Mouse (Mus musculus): ENCODE data around the gene Cd40.

The Cd40 gene

DNA sequence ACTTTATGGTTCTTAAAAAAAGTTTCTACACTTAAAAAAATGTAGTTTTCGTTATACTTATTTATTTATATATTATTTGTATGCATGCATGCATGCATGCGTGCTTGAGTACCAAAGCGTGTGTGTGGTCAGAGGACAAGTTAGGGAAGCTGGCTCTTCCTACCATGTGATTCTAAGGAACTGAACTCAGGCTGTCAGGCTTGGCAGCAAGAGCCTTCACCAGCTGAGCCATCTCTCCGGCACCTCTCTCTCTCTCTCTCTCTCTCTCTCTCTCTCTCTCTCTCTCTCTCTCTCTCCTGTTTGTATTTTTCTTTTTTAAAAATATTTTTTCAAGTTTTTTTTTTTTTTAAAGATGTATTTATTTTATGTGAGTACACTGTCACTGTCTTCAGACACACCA is 4.5 kb downstream of the Cd40 start:
- no peak for DNase-seq

DNA sequence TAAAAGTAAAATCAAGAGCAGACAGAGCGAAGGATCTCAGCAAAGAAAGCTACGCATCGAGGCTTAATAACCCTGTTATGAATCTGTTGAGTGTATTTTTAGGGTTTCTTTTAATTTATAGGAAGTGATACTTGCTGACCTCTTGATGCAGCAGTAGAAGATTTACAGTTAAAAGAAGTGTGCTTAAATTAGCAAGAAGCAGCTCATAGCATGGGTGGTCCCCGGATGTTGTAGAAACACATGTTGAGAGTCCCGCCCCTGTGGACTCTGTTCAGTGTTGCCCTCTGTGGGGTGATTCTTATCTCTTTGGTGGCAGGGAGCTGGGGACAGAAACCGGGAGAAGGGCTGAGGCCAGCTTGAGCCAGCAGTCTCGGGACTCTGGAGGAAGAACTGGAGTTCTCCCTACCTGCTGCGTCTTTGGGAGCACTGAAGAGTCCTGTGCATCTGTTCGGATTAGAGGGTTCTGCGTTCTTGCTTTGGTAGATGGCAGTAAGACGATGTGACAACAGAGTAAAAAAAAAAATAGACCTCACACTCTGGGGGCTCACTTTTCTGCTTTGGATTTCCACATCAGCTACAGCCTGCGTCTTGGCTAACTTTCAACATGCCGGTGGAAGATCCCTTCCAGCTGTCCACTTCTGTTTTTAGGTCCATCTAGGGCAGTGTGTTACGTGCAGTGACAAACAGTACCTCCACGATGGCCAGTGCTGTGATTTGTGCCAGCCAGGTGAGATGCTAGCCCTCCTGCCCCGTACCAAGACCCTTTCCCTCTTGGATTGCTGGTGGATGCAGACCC is 6.4 kb downstream of the Cd40 start:
- DNase-seq = no peak

DNA sequence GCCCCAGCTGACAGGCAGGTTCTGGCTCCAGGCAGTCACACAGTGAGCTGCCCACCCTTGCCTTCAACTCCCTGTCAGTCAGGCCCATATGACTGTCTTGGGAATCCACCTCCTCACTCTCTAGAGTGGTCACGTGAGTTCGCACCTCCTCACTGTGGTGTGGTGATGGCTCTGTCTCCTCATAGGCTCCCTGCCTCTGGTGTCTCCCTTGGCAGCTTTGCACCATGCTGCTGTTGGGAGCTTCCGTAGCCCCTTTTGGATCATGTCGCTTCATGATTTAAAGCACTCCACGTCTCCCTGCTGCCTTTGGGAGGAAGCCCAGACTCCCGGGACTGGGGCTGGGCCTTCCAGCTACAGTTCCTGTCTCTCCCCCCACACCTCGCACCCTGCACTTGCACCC is 9.1 kb downstream of the Cd40 start:
- no peak for DNase-seq

DNA sequence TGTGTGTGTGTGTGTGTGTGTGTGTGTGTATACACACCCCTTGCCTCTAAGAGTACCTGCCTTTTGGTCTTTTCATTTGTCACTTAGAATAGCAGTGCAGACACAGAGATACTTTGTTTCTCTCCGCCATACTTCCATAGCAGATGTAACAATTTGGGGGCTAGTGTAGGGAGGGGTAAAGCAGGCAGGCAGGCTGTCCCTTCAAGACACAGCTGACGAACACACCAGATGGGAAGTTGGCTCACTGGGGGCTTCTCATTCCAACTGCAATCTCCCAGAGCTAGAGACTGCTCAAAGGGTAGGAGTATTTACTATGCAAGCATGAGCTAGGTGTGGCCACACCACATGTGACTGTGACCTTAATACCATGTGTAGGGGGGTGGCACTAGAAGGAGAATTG is 13.4 kb downstream of the Cd40 start:
- no peak for DNase-seq

DNA sequence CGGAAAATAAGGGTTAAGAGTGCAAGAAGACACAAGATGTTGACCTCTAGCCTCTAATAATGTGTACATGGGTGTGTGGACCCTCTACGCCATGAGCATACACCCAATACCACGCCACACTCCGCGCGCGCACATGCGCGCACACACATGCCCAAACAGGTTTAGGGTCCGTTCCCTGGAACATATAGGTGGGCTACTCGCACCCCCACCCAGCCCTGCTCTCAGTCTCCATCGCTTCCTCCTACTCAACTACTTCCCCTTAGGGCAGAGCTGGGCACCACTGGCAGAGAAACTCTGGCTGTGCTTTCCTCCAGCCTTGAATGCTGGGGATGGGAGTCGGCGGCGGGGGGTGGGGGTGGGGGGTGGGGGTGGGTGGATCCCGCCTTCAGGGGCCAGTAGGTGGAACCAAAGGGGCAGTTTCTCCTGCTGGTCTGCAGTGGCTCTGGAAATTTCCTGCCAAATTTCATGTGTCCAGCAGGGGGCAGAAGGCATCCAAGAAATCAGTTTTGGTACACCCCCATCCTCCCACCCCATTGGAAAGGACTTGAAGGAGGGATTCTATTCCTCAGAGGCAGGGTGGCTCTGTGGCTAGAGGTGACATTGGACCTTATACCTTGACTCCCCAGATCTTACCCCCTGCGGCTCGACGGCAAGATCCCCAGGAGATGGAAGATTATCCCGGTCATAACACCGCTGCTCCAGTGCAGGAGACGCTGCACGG is 14.8 kb downstream of the Cd40 start:
- DNase-seq = peak; percentile 44

DNA sequence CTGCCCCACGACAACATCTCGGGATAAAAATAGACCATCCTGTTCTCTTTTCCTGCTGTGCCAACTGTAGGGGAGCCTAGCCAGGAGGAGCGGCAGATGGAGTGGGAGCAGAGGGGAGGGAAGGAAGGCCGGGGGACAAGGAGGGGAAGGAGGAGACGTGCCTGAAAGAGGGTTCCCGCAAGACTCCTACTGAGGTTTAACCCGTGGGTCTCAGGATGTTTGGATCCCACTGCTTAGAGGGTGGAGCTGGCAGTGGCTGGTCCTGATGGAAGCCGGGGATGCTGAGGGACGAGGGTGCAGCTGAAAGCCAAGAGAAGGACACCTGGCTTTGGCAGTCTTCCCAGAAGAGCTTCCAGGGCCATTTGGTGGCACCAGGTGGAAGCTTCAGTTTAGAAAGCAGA is 18.0 kb downstream of the Cd40 start:
- no peak for DNase-seq

DNA sequence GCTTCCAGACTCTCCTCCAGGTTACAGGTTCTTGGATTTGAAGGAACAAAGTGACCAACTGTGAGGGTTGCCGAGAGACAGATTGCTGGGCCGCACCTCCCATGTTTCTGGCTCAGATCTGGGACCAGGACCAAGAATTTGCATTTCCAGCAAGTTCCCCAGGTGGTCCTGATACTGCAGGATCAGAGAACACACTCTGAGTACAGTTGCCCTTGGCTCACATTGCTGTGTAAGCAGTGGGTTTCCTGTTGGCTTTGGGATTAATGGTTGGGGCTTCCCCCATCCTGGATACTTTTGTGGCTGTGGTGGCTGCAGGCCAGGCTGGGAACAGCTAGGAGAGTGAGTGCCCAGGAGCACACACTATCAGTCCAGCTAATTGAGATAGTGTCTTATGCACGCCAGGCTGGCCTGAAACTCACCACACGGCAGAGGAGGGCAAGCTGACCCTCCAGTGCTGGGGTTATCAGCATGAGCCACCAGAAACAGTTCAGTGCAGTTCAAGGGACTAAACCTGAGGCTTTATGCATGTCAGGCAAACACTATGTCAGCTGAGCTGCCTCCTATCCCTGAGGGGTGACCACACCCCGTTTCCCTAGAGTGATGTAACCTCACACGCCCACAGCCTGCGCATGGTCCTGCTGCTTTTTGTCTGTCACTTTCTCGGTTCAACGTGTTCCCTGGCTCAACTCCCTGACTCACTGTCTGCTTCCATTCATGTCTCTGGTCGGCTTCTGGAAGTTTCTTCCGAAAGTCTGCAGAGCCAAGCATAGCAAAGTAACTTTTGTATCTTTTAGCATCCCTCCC is 18.9 kb downstream of the Cd40 start:
- no peak for DNase-seq

DNA sequence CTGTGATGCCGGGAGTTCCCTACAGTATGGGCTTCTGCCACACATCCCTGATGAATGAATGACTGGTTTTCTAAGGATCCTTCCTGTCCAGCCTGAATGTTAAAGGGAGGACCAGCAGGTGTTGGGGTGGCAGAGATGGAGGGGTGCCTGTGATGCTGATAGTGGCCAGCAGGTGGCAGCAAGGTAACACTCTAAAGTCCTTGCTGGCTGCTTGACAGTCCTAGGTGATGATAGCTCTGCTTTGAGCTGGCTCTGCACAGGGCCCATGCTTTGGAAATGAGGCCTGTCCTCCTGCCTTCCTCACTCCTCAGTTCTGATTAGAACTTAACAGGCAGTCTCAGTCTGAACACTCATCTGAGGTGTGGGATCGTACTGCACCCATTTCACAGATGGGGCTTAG is 19.5 kb downstream of the Cd40 start:
- peak; percentile 65 for DNase-seq

DNA sequence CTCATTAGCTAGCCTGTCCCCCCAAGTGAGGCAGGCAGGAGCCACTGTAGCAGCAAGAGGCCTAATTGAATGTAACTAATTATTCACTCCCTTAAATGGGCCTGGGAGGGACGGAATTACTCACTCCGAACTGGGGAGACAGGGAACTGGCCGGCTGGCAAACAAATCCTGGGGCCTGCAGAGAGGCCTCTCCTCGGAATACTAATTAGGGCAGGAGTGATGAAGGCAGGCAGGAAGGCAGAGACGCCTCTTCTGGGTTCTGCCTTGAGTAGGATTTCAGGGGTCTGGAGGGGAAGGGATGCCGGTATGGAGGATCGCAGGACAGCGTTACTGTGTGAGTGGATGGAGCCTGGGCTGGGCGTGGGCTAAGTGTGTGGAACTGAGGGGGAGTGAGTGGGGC is 21.6 kb downstream of the Cd40 start:
- DNase-seq = no peak

DNA sequence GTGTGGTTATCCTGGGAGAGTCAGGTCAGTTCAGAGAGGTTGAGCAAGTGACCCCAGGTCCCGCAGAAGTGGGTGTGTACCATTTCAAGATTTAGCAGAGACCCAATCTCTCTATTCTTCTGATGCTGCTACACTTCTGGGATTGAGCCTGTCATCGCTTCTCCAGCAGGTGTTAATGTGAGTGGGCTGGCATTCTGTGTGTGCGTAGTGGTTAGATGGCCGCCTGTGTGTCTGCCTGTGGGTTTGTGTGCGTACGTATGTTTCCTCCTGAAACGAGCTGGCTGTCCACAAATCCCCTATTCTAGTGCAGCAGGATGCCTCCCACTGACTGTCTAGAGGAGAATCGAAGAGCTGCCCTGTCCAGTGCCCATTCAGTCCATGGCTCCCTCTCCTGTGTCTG is 22.6 kb downstream of the Cd40 start:
- no peak for DNase-seq

DNA sequence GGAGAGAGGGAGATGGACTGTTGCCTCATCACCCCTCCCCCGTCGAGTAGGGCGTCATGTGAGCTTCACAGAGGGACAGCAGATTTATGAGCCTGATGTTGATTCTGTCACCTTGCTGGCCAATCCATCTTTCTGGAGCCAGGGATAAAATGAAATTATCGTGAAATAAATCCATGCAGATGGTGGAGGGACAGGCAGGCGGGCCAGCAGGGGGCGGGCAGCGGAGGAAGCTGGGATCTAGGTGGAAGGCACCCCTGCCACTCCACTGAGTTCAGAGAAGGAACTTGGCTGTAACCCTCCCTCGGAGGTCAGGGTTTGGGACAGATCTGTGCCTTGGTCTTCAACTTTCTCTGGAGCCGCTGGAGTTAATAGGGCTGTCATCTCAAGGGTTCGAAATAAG is 23.2 kb downstream of the Cd40 start:
- DNase-seq = no peak

DNA sequence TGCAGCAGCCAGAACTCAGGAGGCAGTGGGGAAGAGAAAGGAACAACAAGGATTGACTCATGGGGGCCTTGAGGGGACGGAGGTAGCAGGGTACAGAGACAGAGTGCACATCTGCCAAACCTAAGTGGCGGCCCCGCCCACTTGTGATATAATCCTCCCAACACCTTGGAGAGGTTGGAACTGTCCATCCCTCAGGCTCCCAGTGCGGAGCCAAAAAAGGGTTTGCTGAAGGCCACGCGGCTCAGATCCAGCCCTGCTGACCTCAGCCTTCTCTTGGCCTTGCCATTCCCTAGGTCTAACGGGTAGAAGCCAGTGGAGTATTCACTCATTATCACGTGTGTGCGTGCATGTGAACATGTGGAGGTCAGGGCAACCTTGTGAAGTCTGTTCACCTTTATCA is 25.2 kb downstream of the Cd40 start:
- no peak for DNase-seq

DNA sequence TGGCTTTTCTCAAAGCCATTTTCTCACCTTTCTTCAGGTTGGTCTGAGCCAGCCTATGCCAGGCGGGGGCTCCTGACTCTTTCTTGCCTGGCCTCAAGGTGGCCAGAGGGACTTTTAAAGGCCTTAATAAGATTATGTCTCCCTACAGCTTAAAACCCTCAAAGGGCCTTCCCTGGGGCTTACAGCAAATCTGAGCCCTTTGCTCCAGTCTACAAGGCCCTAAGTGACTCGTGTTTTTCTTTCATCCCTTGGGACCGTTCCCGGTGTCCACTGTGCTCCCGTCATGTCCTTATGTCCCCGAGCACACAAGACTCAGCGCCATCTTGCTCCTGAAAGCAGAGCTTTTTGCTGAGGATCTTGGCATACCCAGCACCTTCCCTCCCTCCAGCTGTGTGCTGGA is 25.8 kb downstream of the Cd40 start:
- no peak for DNase-seq

DNA sequence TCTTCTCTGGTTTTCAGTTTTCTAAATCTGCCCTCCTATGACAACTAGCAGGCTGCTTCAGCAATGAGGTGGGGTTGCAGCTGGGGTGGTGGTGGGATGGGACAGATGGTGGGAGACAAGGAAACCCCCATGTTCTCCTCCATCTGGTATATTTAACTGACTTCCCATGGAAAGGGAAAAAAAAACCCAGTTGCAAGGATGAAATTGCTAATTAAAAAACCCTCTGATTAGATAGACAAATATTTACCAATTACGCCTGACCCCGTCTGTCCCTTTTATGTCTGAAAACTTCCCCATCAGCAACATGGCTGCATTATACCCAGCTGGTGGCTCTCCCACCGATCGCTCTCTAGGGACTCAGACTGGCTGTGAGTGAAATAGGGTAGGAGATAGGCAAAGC is 31.2 kb downstream of the Cd40 start:
- DNase-seq = no peak

DNA sequence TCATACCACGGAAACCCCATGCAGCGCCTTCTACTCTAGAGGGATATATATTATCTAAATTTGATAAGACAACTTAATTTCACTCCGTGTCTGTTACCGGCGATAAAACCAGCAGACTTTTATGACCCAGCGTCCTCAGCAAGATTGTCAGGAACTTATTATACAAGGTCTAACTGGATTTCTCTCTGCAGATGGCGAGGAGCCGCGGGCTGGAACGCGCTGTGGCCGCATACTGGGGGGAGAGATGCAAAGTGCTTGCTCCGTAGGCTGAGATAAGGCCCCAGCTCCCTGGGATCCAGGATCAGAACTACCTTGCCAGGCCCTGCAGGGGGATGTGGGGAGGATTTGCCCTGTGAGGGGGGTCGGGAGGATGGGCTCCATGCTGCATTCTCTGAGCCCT is 34.0 kb downstream of the Cd40 start:
- DNase-seq = no peak

DNA sequence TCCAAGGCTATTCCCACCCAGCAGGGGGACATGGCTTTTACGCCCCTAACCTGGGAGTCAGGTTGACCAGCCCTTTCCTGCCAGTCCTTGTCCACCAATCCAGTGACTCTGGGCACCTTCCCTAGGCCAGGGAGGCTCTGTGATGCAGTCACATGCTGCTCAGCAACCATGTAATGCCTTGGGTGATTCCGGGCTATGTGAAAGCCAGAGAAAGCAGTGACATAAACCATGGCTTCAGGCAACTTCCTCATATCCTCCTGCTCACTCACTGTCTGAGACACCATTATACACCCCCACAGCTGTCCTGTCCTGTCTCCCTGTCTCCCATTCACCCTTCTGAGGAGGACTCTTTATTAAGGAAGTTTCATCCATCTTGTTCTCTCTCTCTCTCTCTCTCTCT is 35.2 kb downstream of the Cd40 start, which contains the start of gene 1700025C18Rik:
TSS of gene 1700025C18Rik (minus strand) at position 101 of the 400 bp plus-strand sequence.
- no peak for DNase-seq

DNA sequence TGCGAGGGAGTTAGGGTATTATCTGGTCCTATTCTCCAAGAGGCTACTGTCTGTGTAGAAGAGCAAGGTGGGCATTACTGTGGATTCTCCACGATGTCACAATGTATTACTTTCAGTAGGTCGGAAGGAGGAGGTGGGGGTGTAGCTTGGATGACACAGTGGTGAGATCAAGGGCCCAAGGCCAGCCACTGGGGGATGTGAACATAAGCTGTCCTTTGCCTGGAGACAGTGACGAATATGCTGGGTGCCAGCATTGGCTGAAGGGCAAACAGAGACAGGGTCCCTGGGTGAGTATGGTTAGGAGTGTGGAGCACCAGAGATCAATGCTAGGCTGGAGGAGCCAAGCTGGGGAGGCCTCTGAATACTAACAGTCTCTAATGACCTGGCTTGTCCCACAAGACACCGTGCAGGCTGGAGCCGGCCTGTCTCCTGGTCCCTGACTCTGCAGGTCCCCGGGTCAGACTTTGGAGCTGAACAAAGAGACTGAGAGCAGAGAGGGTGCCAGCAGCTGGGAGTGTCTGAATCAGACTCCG is 36.1 kb downstream of the Cd40 start:
- no peak for DNase-seq

DNA sequence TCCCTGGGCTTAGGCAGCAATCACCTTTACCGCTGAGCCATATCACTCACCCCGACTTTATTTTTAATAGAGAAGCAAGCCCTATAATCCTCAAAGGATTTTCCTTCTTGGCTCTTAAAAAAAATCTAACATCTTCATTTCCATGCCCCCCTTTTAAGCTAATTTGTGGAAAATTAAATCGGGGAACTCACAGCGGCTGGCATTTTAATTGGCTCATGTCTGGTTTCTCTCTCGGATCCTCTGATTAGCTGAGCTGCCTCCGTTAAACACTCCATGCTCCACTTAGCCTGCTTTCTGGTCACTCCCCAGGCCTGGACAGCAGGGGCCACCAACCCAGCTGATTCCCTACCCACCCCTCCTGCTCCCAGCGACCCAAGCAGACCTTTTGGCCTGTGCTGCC is 37.0 kb downstream of the Cd40 start:
- no peak for DNase-seq

DNA sequence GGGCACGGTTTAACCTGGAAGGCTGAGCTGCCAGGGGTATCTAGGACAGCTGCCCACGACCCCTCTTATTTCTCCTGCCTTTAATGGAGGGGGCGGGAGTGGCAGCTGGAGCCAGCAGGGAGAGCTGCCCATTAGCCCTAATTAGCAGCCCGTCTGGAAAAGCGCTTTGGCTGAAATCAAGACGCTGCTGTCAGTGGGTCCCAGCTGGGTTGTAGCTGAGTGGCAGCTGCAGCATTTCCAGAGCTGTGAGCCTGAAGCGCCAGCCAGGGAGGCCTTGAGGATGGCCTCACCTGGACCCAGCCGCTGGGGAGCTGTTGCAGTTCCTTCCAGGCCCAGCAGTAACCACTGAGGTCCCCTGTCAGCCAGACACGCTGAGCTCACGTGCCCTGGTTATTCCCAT is 40.9 kb downstream of the Cd40 start:
- no peak for DNase-seq

DNA sequence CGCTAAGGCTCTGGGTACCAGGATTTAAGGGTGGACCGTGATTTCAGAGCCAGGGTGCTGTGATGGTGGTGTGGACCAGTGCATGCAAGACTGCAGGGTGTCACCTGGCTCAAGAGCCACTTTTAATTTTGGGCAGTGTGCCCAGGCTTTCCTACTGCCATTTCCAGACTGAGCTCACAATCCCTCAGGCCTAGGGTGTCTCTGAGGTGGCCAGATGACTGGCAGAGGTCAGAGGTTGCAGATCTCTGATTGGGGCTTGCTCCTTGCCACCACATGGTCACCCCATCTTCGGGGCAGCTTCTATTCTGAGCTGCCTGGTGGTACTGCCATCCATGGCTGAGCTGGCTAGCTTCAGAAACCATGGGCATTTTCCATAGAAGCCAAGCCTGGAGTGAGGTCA is 43.4 kb downstream of the Cd40 start:
- DNase-seq = no peak

DNA sequence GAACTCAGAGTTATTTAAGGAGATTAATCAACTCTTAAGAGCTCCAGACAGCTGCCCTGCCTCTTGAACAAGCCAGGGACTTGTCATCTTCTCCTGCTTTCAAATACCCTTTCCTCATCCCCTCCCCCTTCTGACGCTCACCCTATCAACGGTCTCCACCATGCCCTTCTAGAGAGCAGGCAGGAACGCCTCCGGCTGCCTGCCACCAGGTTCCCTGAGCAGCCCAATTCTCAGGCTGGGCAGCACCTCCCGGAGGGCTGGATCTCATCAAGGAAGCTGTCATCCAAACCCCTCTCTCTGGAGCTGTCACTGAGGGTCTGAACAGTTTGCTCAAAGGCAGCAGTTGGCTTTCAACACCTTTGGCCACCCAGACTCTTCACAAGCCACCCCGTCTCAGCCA is 45.3 kb downstream of the Cd40 start:
- DNase-seq = no peak

DNA sequence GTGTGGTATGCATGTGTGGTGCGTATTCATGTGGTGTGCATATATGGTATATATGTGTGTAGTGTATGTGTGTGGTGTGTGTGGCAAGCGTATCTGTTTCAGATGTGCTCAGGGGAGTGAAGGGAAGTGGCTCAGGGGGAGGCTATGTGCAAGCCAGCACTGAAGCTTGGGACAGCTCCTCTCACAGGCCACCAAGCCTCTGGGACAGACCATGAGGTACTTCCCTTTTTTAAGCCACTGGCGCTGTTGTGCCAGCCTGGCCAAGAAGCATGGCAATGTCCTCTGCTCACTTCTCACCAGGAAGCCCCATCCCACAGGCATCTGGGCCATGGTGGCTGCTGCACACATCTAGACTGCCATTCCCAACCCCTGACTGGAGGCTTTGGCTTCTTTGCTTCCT is 47.5 kb downstream of the Cd40 start:
- no peak for DNase-seq

DNA sequence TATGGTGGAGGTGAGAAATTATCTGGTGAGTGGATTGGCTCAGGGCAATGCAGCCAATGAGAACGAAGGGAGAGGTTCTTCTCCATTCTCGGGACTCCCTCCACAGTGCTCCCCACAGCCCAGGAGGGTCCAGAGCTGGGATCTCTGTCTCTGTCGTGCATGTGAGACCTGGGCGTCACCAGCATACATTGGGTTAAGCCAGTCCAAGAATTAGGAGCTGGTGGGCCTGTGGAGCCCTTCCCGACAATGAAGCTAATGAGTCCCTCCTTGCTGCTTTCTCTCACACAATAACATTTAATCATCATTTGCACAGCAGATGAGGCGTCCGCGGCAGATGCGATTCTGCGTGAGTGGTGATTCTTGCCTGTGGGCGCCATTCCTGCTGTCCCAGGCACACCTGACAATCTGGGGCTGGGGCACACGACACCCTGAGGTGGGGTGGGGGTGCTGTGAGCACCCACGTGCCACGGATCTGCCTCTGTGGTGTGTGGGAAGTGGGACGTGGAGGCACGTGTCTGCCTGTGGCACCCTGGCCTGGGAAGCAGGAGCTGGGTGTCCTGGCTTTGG is 50.2 kb downstream of the Cd40 start:
- no peak for DNase-seq
